Mouse (Mus musculus): Measurements from ENCODE around the gene Pibf1. TPM values are rescaled to one million over a fixed set of nuclear protein-coding genes. Genes with fewer than 3 reads are reported as not detected.

The Pibf1 gene
- polyA plus RNA-seq, 1 experiment from 2014 or later = 28.7 TPM

GRCm38 (mm10) chr14:99146841-99147240 is 47.6 kb downstream of the Pibf1 start:
- Histone ChIP-seq H3K27me3 (no peaks in the 10 kb centered on the region), H3K36me3 (peaks cover 5% of the 10 kb centered on the region), H3K9ac (no peak overlapping the region), H3K4me2 (replicated peaks) (no peak overlapping the region), H3K9me3 (no peaks in the 10 kb centered on the region), H3K4me1 (no peaks in the 10 kb centered on the region), H3K27ac (no peak overlapping the region), H3K4me3 (no peak overlapping the region)
- WGBS = 60% methylated on average over 1 of the region's 1 CpGs
- no peak for ATAC-seq (ENCODE audit: insufficient number of reproducible peaks, insufficient read depth, low FRiP score, low TSS enrichment)

- Histone ChIP-seq H3K9me3 (no peaks in the 10 kb centered on the region), H3K27ac (no peak overlapping the region), H3K36me3 (peaks cover 21% of the 10 kb centered on the region), H3K4me1 (no peaks in the 10 kb centered on the region), H3K4me2 (replicated peaks) (no peak overlapping the region), H3K9ac (no peak overlapping the region), H3K27me3 (no peaks in the 10 kb centered on the region), H3K4me3 (no peak overlapping the region)
- no peak for ATAC-seq (ENCODE audit: insufficient number of reproducible peaks, insufficient read depth, low FRiP score, low TSS enrichment)
- 95% methylated on average over 4 of the region's 4 CpGs for WGBS
Observed at GRCm38 (mm10) chr14:99152683-99153082, 53.5 kb downstream of the Pibf1 start.

- 76% methylated on average over 6 of the region's 6 CpGs for WGBS
- H3K27me3 ChIP-seq = no peaks in the 10 kb centered on the region
- H3K4me3 ChIP-seq = no peak overlapping the region
- H3K4me1 ChIP-seq = no peaks in the 10 kb centered on the region
- no peak for ATAC-seq (ENCODE audit: insufficient number of reproducible peaks, insufficient read depth, low FRiP score, low TSS enrichment)
- H3K4me2 ChIP-seq (replicated peaks) = no peak overlapping the region
- H3K27ac ChIP-seq = no peak overlapping the region
- H3K36me3 ChIP-seq = 0 out of 2 replicates have a peak, but pooled peaks cover 15% of the 10 kb centered on the region
- H3K9me3 ChIP-seq = no peaks in the 10 kb centered on the region
- H3K9ac ChIP-seq = no peak overlapping the region
Observed at GRCm38 (mm10) chr14:99159940-99160339, 60.7 kb downstream of the Pibf1 start.

- Histone ChIP-seq H3K4me2 (replicated peaks) (no peak overlapping the region), H3K27me3 (no peaks in the 10 kb centered on the region), H3K4me1 (no peaks in the 10 kb centered on the region), H3K27ac (no peak overlapping the region), H3K4me3 (no peak overlapping the region), H3K36me3 (peaks cover under 1% of the 10 kb centered on the region; the same call in 1 of the 2 replicates), H3K9me3 (no peaks in the 10 kb centered on the region), H3K9ac (no peak overlapping the region)
- no peak for ATAC-seq (ENCODE audit: insufficient number of reproducible peaks, insufficient read depth, low FRiP score, low TSS enrichment)
- 93% methylated on average over 3 of the region's 3 CpGs for WGBS
Observed at GRCm38 (mm10) chr14:99163051-99163450, 63.8 kb downstream of the Pibf1 start.

- Histone ChIP-seq H3K4me1 (no peaks in the 10 kb centered on the region), H3K27ac (no peak overlapping the region), H3K4me3 (no peak overlapping the region), H3K27me3 (no peaks in the 10 kb centered on the region), H3K4me2 (replicated peaks) (no peak overlapping the region), H3K36me3 (no peaks in the 10 kb centered on the region), H3K9ac (no peak overlapping the region), H3K9me3 (no peaks in the 10 kb centered on the region)
- 87% methylated on average over 4 of the region's 4 CpGs for WGBS
- no peak for ATAC-seq (ENCODE audit: insufficient number of reproducible peaks, insufficient read depth, low FRiP score, low TSS enrichment)
Observed at GRCm38 (mm10) chr14:99174138-99174745, 75.0 kb downstream of the Pibf1 start.

- Histone ChIP-seq H3K4me1 (no peaks in the 10 kb centered on the region), H3K27me3 (no peaks in the 10 kb centered on the region), H3K4me3 (no peak overlapping the region), H3K9me3 (no peaks in the 10 kb centered on the region), H3K9ac (no peak overlapping the region), H3K27ac (no peak overlapping the region), H3K4me2 (replicated peaks) (no peak overlapping the region), H3K36me3 (0 out of 2 replicates have a peak, but pooled peaks cover 3% of the 10 kb centered on the region)
- ATAC-seq (ENCODE audit: insufficient number of reproducible peaks, insufficient read depth, low FRiP score, low TSS enrichment) = no peak
- 53% methylated on average over 9 of the region's 9 CpGs for WGBS
Observed at GRCm38 (mm10) chr14:99176559-99176958, 77.3 kb downstream of the Pibf1 start.

- Histone ChIP-seq H3K4me2 (replicated peaks) (no peak overlapping the region), H3K9ac (no peak overlapping the region), H3K4me3 (no peak overlapping the region), H3K9me3 (no peaks in the 10 kb centered on the region), H3K36me3 (no peaks in the 10 kb centered on the region), H3K27me3 (no peaks in the 10 kb centered on the region), H3K27ac (no peak overlapping the region), H3K4me1 (no peaks in the 10 kb centered on the region)
- ATAC-seq (ENCODE audit: insufficient number of reproducible peaks, insufficient read depth, low FRiP score, low TSS enrichment) = no peak
- 92% methylated on average over 5 of the region's 5 CpGs for WGBS
Observed at GRCm38 (mm10) chr14:99190153-99190790, 91.0 kb downstream of the Pibf1 start.

GRCm38 (mm10) chr14:99205865-99206264 is 106.6 kb downstream of the Pibf1 start:
- H3K4me2 ChIP-seq (replicated peaks) = no peak overlapping the region
- no peak overlapping the region for H3K4me3 ChIP-seq
- H3K9ac ChIP-seq = no peak overlapping the region
- 94% methylated on average over 2 of the region's 2 CpGs for WGBS
- ATAC-seq (ENCODE audit: insufficient number of reproducible peaks, insufficient read depth, low FRiP score, low TSS enrichment) = no peak
- no peak overlapping the region for H3K27ac ChIP-seq
- H3K9me3 ChIP-seq = no peaks in the 10 kb centered on the region
- H3K4me1 ChIP-seq = no peaks in the 10 kb centered on the region
- peaks cover 5% of the 10 kb centered on the region for H3K36me3 ChIP-seq
- no peaks in the 10 kb centered on the region for H3K27me3 ChIP-seq

GRCm38 (mm10) chr14:99206591-99206990 is 107.4 kb downstream of the Pibf1 start:
- no peak overlapping the region for H3K27ac ChIP-seq
- H3K4me2 ChIP-seq (replicated peaks) = no peak overlapping the region
- no peaks in the 10 kb centered on the region for H3K9me3 ChIP-seq
- no peak overlapping the region for H3K9ac ChIP-seq
- no peaks in the 10 kb centered on the region for H3K4me1 ChIP-seq
- no peak overlapping the region for H3K4me3 ChIP-seq
- WGBS = 91% methylated on average over 5 of the region's 5 CpGs
- no peaks in the 10 kb centered on the region for H3K27me3 ChIP-seq
- peaks cover 11% of the 10 kb centered on the region for H3K36me3 ChIP-seq
- no peak for ATAC-seq (ENCODE audit: insufficient number of reproducible peaks, insufficient read depth, low FRiP score, low TSS enrichment)

- ATAC-seq (ENCODE audit: insufficient number of reproducible peaks, insufficient read depth, low FRiP score, low TSS enrichment) = no peak
- no peak overlapping the region for H3K4me3 ChIP-seq
- no peak overlapping the region for H3K27ac ChIP-seq
- H3K27me3 ChIP-seq = no peaks in the 10 kb centered on the region
- no peak overlapping the region for H3K4me2 ChIP-seq (replicated peaks)
- no peaks in the 10 kb centered on the region for H3K9me3 ChIP-seq
- 83% methylated on average over 5 of the region's 5 CpGs for WGBS
- H3K9ac ChIP-seq = no peak overlapping the region
- peaks cover 9% of the 10 kb centered on the region; the same call in 1 of the 2 replicates for H3K36me3 ChIP-seq
- H3K4me1 ChIP-seq = no peaks in the 10 kb centered on the region
Observed at GRCm38 (mm10) chr14:99210431-99210830, 111.2 kb downstream of the Pibf1 start.

- H3K9me3 ChIP-seq = no peaks in the 10 kb centered on the region
- H3K36me3 ChIP-seq = 0 out of 2 replicates have a peak, but pooled peaks cover 4% of the 10 kb centered on the region
- no peak overlapping the region for H3K9ac ChIP-seq
- no peak overlapping the region for H3K4me2 ChIP-seq (replicated peaks)
- 85% methylated on average over 7 of the region's 7 CpGs for whole genome bisulfite sequencing
- ATAC-seq (ENCODE audit: insufficient number of reproducible peaks, insufficient read depth, low FRiP score, low TSS enrichment) = no peak
- no peak overlapping the region for H3K4me3 ChIP-seq
- H3K27me3 ChIP-seq = no peaks in the 10 kb centered on the region
- H3K4me1 ChIP-seq = no peaks in the 10 kb centered on the region
- H3K27ac ChIP-seq = no peak overlapping the region
Observed at GRCm38 (mm10) chr14:99218396-99219012, 119.3 kb downstream of the Pibf1 start.

GRCm38 (mm10) chr14:99219757-99220171 is 120.5 kb downstream of the Pibf1 start:
- H3K9ac ChIP-seq = no peak overlapping the region
- no peak for ATAC-seq (ENCODE audit: insufficient number of reproducible peaks, insufficient read depth, low FRiP score, low TSS enrichment)
- 0 out of 2 replicates have a peak, but pooled peaks cover 4% of the 10 kb centered on the region for H3K36me3 ChIP-seq
- H3K27me3 ChIP-seq = no peaks in the 10 kb centered on the region
- WGBS = 15% methylated on average over 9 of the region's 9 CpGs
- H3K4me3 ChIP-seq = no peak overlapping the region
- no peaks in the 10 kb centered on the region for H3K9me3 ChIP-seq
- H3K4me1 ChIP-seq = no peaks in the 10 kb centered on the region
- H3K27ac ChIP-seq = no peak overlapping the region
- no peak overlapping the region for H3K4me2 ChIP-seq (replicated peaks)

All from embryonic facial prominence, embryonic 12.5 days (tissue).